Mouse (Mus musculus) lung, adult 18-20 months (tissue): ENCODE data around the gene Olfr355.

Experiments used
- DNase-seq, 2 experiments: peaks; one replicate each; pipeline ENCODE4 v3.0.0; 2022; ENCODE audit warnings: mixed read lengths in 2 of 2

Gene Olfr355

DNA sequence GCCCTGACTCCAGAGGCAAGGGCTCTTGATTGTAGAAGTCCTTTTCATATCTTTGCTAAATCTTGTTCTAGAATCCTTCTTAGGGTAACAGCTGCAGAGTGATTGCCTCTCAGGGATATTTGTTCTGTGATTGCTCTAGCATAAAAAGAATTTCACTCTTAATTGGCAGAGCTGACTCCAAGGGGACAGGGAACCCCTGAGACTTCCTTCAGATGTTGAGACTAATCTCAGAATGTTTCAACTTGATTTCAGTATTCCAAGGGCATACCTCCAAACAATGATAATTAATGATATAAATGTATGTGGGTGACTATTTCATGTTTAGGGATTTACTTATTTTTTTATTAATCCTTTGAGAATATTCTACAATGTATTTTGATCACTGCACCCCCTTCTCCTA is at the start of gene Olfr355:
Olfr355 (minus strand) TSS at position 101 of the 400 bp plus-strand sequence.
- DNase-seq, result no peak

- DNase-seq, result no peak
Observed at GRCm38 (mm10) chr2:36936821-36937220, 8.1 kb upstream of the Olfr355 start, which contains the start of gene Olfr356. Olfr356 (plus strand) TSS chr2:36937121.

DNA sequence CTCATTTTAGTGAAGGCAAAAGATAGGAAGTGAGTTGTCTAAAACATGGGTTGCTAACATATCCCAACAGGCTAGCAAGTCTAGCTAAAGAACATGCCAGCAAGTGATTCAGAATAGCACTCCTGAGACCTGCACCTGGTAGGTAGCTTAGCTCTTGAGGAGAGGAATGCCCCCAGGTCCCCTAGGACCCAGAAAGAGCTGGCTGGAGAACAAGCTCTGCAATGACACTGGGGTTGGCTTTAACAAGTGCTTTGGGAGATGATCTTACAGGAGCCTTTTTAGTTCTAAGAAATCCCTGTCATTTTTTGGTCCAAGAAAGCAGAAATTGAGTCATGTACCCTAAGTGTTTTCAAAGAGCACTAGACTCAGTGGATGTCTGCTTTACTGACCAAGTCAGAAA is 23.3 kb downstream of the Olfr355 start, which contains the start of gene Olfr354:
Olfr354 (plus strand) TSS at position 301 of the 400 bp plus-strand sequence.
- DNase-seq, result no peak

DNA sequence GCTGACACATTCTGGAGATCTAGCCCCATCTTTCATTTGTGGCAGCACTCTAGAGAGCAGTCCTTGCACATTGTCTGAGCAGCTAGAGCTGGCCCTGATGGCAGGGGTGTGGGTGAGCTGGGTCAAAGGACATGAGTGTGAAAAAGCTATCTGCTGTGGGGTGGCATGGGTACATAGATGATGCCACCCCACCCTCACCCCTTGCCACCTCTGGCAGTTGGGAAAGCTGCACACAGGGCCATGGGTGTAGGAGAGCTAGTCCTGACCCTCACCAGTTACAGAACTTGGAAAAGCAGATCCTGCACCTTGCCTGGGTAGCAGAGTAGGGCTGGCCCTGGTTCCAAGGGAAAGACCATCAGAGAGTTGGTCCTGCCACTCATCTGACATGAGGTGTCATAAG is 31.6 kb downstream of the Olfr355 start:
- DNase-seq, result no peak

GRCm38 (mm10) chr2:36892836-36893235 is 35.9 kb downstream of the Olfr355 start, which contains the start of gene Olfr353:
Olfr353 (minus strand) TSS chr2:36892936.
- DNase-seq, result no peak
